Mouse (Mus musculus): ENCODE measurements at regions not wholly inside any gene's neighbourhood (a gene's known extent, or its start where the extent isn't known, plus 50 kb on each side); places are given as distances from the start of the nearest gene placed in this dataset.

DNA sequence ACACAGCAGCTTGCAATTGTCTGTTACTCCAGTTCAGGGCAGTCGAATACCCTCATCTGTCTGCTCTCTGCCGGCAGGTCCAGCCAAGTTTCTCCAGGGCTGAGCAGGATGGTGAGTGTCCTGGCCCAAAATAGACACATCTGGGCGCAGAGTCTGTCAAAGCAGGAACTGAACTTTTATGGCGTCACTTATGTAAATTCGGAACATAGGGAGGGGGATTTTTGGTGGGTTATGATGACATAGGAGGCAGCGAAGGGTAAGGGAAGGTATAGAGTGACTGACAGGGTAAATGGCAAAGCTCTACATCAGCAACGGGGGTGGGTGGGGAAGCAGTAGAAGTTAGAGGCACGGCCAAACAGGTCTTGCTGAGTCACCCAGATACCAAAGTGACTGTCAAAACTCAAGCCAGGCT, 313.3 kb upstream of the Adgrl3 start:
- H3K9me3 ChIP-seq, result no peaks in the 10 kb centered on the region
- no peak for DNase-seq (ENCODE audit: low spot score)
- no peaks in the 10 kb centered on the region for H3K36me3 ChIP-seq
- 75% methylated on average over 8 of the region's 8 CpGs for WGBS
- no peak overlapping the region for H3K27ac ChIP-seq
- H3K4me1 ChIP-seq (replicated peaks), result no peaks in the 10 kb centered on the region
- no peak overlapping the region for H3K4me3 ChIP-seq
- no peaks in the 10 kb centered on the region for H3K27me3 ChIP-seq (ENCODE audit: insufficient read depth, poor library complexity, severe bottlenecking)

Measured in hindbrain, embryonic 10.5 days (tissue).